Mouse (Mus musculus) testis, adult 2 months (tissue): ENCODE results near the gene Pwp2. TPM values are rescaled to one million over a fixed set of nuclear protein-coding genes. Genes with fewer than 3 reads are reported as not detected.

Source experiments
- H3K27ac ChIP-seq: fragments of 200-500 bp; 2 replicates; pipeline ENCODE4 v1.5.1; 2012; ENCODE audit warnings: low read depth, low read length; ENCODE audit not compliant: control insufficient read depth, insufficient read depth
- H3K27me3 ChIP-seq: fragments of 200-500 bp; 2 replicates; pipeline ENCODE4 v1.6.1; 2012; ENCODE audit warnings: mild to moderate bottlenecking, low read length, moderate library complexity; ENCODE audit not compliant: control insufficient read depth, insufficient read depth
- H3K36me3 ChIP-seq: fragments of 200-500 bp; 2 replicates; pipeline ENCODE4 v1.6.1; 2012; ENCODE audit warnings: mild to moderate bottlenecking, low read length; ENCODE audit not compliant: control insufficient read depth, insufficient read depth
- H3K4me1 ChIP-seq: fragments of 200-500 bp; 2 replicates; pipeline ENCODE4 v1.6.1; 2012; ENCODE audit warnings: low read length; ENCODE audit not compliant: control insufficient read depth, insufficient read depth
- H3K4me3 ChIP-seq: fragments of 200-500 bp; 2 replicates; pipeline ENCODE4 v1.5.1; 2012; ENCODE audit warnings: low read depth, mild to moderate bottlenecking, low read length, moderate library complexity, mixed read lengths; ENCODE audit not compliant: control insufficient read depth
- CTCF ChIP-seq: fragments of 200-500 bp; IDR thresholded peaks from 2 replicates; pipeline ENCODE4 v1.5.1; 2012; ENCODE audit warnings: low read depth, mild to moderate bottlenecking, inconsistent platforms, low read length, moderate library complexity; ENCODE audit not compliant: control insufficient read depth, insufficient read depth, insufficient replicate concordance
- POLR2A ChIP-seq: fragments of 200-500 bp; IDR thresholded peaks from 2 replicates; pipeline ENCODE4 v1.6.1; 2012; ENCODE audit warnings: low read depth, mild to moderate bottlenecking, inconsistent platforms, low read length, moderate library complexity; ENCODE audit not compliant: control insufficient read depth
- polyA plus RNA-seq: library from polyadenylated mRNA; depleted of rRNA; stranded (reverse); fragments of >200 nt; gene quantifications from 2 replicates; pipeline ENCODE4 v1.2.3, GENCODE M21; 2012

The Pwp2 gene
- polyA plus RNA-seq, 1 experiment, result 5.8 TPM

- Histone ChIP-seq H3K27ac (no peak overlapping the region), H3K27me3 (no peaks in the 10 kb centered on the region), H3K36me3 (peaks cover 2% of the 10 kb centered on the region; the same call in 1 of the 2 replicates), H3K4me1 (no peaks in the 10 kb centered on the region), H3K4me3 (no peak overlapping the region)
- TF ChIP-seq CTCF (no peak), POLR2A (no peak)
These were observed 38.0 kb upstream of the Pwp2 start for GRCm38 (mm10) chr10:78222908-78223307.

GRCm38 (mm10) chr10:78221315-78221714 is 36.4 kb upstream of the Pwp2 start:
- Histone ChIP-seq H3K27ac (no peak overlapping the region), H3K4me1 (no peaks in the 10 kb centered on the region), H3K4me3 (no peak overlapping the region; the same call in 1 of the 2 replicates), H3K27me3 (no peaks in the 10 kb centered on the region), H3K36me3 (no peaks in the 10 kb centered on the region)
- TF ChIP-seq POLR2A (no peak), CTCF (no peak)

- Histone ChIP-seq H3K4me3 (no peak overlapping the region), H3K36me3 (peaks cover 2% of the 10 kb centered on the region; the same call in 1 of the 2 replicates), H3K4me1 (no peaks in the 10 kb centered on the region), H3K27me3 (no peaks in the 10 kb centered on the region), H3K27ac (no peak overlapping the region)
- TF ChIP-seq POLR2A, result no peak
- no peak for TF ChIP-seq CTCF
These were observed 34.6 kb upstream of the Pwp2 start for GRCm38 (mm10) chr10:78219528-78219927.

- peaks cover 2% of the 10 kb centered on the region; the same call in 1 of the 2 replicates for H3K36me3 ChIP-seq
- H3K27ac ChIP-seq, result no peak overlapping the region
- TF ChIP-seq CTCF (no peak), POLR2A (no peak)
These were observed 33.6 kb upstream of the Pwp2 start for GRCm38 (mm10) chr10:78218576-78218975.

GRCm38 (mm10) chr10:78216376-78217083 is 31.6 kb upstream of the Pwp2 start:
- Histone ChIP-seq H3K27me3 (no peaks in the 10 kb centered on the region), H3K36me3 (peaks cover 2% of the 10 kb centered on the region; the same call in 1 of the 2 replicates), H3K4me1 (no peaks in the 10 kb centered on the region), H3K27ac (no peak overlapping the region), H3K4me3 (no peak overlapping the region)
- TF ChIP-seq POLR2A, result no peak
- no peak for TF ChIP-seq CTCF

More at GRCm38 (mm10) chr10:78218576-78218975, 33.6 kb upstream of the Pwp2 start:
- Histone ChIP-seq H3K4me3 (no peak overlapping the region), H3K27me3 (no peaks in the 10 kb centered on the region), H3K4me1 (no peaks in the 10 kb centered on the region)

- no peak overlapping the region for H3K4me3 ChIP-seq
- H3K27ac ChIP-seq, result no peak overlapping the region
- H3K27me3 ChIP-seq, result no peaks in the 10 kb centered on the region
- H3K4me1 ChIP-seq, result no peaks in the 10 kb centered on the region
- H3K36me3 ChIP-seq, result peaks cover 3% of the 10 kb centered on the region; the same call in 1 of the 2 replicates
- TF ChIP-seq POLR2A (no peak), CTCF (no peak)
These were observed 29.4 kb upstream of the Pwp2 start for GRCm38 (mm10) chr10:78214371-78214770.

GRCm38 (mm10) chr10:78211311-78211710 is 26.4 kb upstream of the Pwp2 start:
- Histone ChIP-seq H3K4me1 (no peaks in the 10 kb centered on the region), H3K27ac (no peak overlapping the region), H3K27me3 (no peaks in the 10 kb centered on the region), H3K36me3 (peaks cover 7% of the 10 kb centered on the region), H3K4me3 (no peak overlapping the region)
- TF ChIP-seq CTCF (peak; percentile 21; the same call in 1 of the 2 replicates), POLR2A (no peak)

- TF ChIP-seq POLR2A (no peak), CTCF (no peak)
- no peaks in the 10 kb centered on the region for H3K27me3 ChIP-seq
- H3K27ac ChIP-seq, result no peak overlapping the region
- peaks cover 3% of the 10 kb centered on the region for H3K36me3 ChIP-seq
- no peak overlapping the region for H3K4me3 ChIP-seq
- no peaks in the 10 kb centered on the region for H3K4me1 ChIP-seq
These were observed 16.2 kb upstream of the Pwp2 start for GRCm38 (mm10) chr10:78201182-78201581.
